Mouse (Mus musculus) kidney, postnatal 0 days (tissue): Measurements from ENCODE around the gene Pla2g10. TPM values are rescaled to one million over a fixed set of nuclear protein-coding genes. Genes with fewer than 3 reads are reported as not detected.
"Not testable (repeated sequence)": the region's sequence is repeated elsewhere in the genome, so short reads cannot be mapped to it uniquely, and the experiment has no call there.

Source experiments
- ATAC-seq: fragments of 200-750 bp; cut with Nextera tagmentation; replicated peaks from 2 replicates; pipeline ENCODE4 v1.8.0; 2017; ENCODE audit warnings: low read depth, moderate number of reproducible peaks, moderate TSS enrichment, moderate library complexity; ENCODE audit not compliant: low FRiP score
- DNase-seq: peaks from one replicate; pipeline ENCODE4 v3.0.0-alpha.2; 2016; ENCODE audit warnings: low spot score
- H3K27ac ChIP-seq: fragments of 300-500 bp; sonication (generic); 2 replicates; pipeline ENCODE4 v1.5.1; 2014; ENCODE audit warnings: mild to moderate bottlenecking
- H3K27me3 ChIP-seq: fragments of 300-500 bp; sonication (generic); 2 replicates; pipeline ENCODE4 v1.6.1; 2014; ENCODE audit warnings: low read length, mixed read lengths; ENCODE audit not compliant: insufficient read depth
- H3K36me3 ChIP-seq: fragments of 300-500 bp; sonication (generic); 2 replicates; pipeline ENCODE4 v1.6.1; 2014; ENCODE audit warnings: low read length, mixed read lengths; ENCODE audit not compliant: insufficient read depth
- H3K4me1 ChIP-seq: fragments of 300-500 bp; sonication (generic); replicated peaks from 2 replicates; pipeline ENCODE4 v1.6.1; 2014; ENCODE audit warnings: antibody characterized with exemption, low read length, mixed read lengths; ENCODE audit not compliant: insufficient read depth
- H3K4me2 ChIP-seq: fragments of 300-500 bp; sonication (generic); 2 replicates; pipeline ENCODE4 v1.6.1; 2014; ENCODE audit warnings: mild to moderate bottlenecking, low read length, moderate library complexity, mixed read lengths
- H3K4me3 ChIP-seq: fragments of 300-500 bp; sonication (generic); replicated peaks from 2 replicates; pipeline ENCODE4 v1.5.1; 2014; ENCODE audit warnings: low read depth, low read length
- H3K9ac ChIP-seq: fragments of 300-500 bp; sonication (generic); 2 replicates; pipeline ENCODE4 v1.6.1; 2014; ENCODE audit warnings: low read depth, low read length
- H3K9me3 ChIP-seq: fragments of 300-500 bp; sonication (generic); replicated peaks from 2 replicates; pipeline ENCODE4 v1.6.1; 2016; ENCODE audit warnings: low read length, inconsistent platforms, mixed read lengths
- CTCF ChIP-seq: IDR thresholded peaks from 2 replicates; pipeline ENCODE4 v1.5.1; 2016; ENCODE audit warnings: antibody characterized with exemption, low read depth, mild to moderate bottlenecking, moderate library complexity
- WGBS: fragments of 180-500 bp; shearing (Covaris S2); extraction: QIAGEN DNeasy Blood & Tissue Kit; methylation state at CpG from one replicate; pipeline ENCODE4 v1.1.7; 2014; 5-methylcytosine and 5-hydroxymethylcytosine counted together
- polyA plus RNA-seq: library from polyadenylated mRNA; unstranded; fragments of >200 nt; fragmentation: Nextera tagmentation; extraction: Ambion mirVana; gene quantifications from 2 replicates; pipeline ENCODE4 v1.2.1, GENCODE M21; 2015

The Pla2g10 gene
- polyA plus RNA-seq: 0.28 TPM in 1 of 2 replicates, not detected in the other

- TF ChIP-seq CTCF: no peak
- H3K4me2 ChIP-seq: peak within 1 kb of the TSS; percentile 46
- H3K4me1 ChIP-seq: peaks cover 4% of the 10 kb centered on the region; the same call in 1 of the 2 replicates
- no peaks in the 10 kb centered on the region for H3K36me3 ChIP-seq
- 9% methylated on average over 26 of the region's 26 CpGs for WGBS
- no peak for ATAC-seq
- DNase-seq: no peak
- 0 out of 2 replicates have a peak within 1 kb of the TSS, but pooled peaks have one; percentile 14 for H3K4me3 ChIP-seq
- H3K27ac ChIP-seq: no peak within 1 kb of the TSS
- no peaks in the 10 kb centered on the region for H3K9me3 ChIP-seq
- no peak within 1 kb of the TSS for H3K9ac ChIP-seq
- no peaks in the 10 kb centered on the region for H3K27me3 ChIP-seq
Observed at GRCm38 (mm10) chr16:13730285-13731255, at the start of gene Pla2g10. Gene Pla2g10 (minus strand): TSS chr16:13730983.

- not testable (repeated sequence) for H3K4me1 ChIP-seq, H3K4me3 ChIP-seq, DNase-seq, H3K36me3 ChIP-seq, H3K9ac ChIP-seq, H3K9me3 ChIP-seq, H3K4me2 ChIP-seq, H3K27ac ChIP-seq, ATAC-seq, H3K27me3 ChIP-seq
- WGBS: 83% methylated on average over 3 of the region's 3 CpGs
Observed at GRCm38 (mm10) chr16:13774651-13775050, 43.9 kb upstream of the Pla2g10 start.

- not testable (repeated sequence) for H3K9ac ChIP-seq, H3K4me2 ChIP-seq, H3K27me3 ChIP-seq, ATAC-seq, H3K4me3 ChIP-seq, H3K36me3 ChIP-seq, H3K27ac ChIP-seq, H3K9me3 ChIP-seq, H3K4me1 ChIP-seq
- DNase-seq: peak; percentile 12
- 53% methylated on average over 2 of the region's 2 CpGs for WGBS
Observed at GRCm38 (mm10) chr16:13774011-13774410, 43.2 kb upstream of the Pla2g10 start.

- WGBS: 66% methylated on average over 5 of the region's 5 CpGs
- H3K9me3 ChIP-seq, H3K4me1 ChIP-seq, H3K4me3 ChIP-seq, H3K27ac ChIP-seq, ATAC-seq, H3K9ac ChIP-seq, DNase-seq, H3K27me3 ChIP-seq, H3K4me2 ChIP-seq, H3K36me3 ChIP-seq: not testable (repeated sequence)
Observed at GRCm38 (mm10) chr16:13772051-13772450, 41.3 kb upstream of the Pla2g10 start.

GRCm38 (mm10) chr16:13771603-13772002 is 40.8 kb upstream of the Pla2g10 start:
- not testable (repeated sequence) for H3K4me3 ChIP-seq, ATAC-seq, DNase-seq, H3K4me2 ChIP-seq, H3K27ac ChIP-seq, H3K9me3 ChIP-seq, H3K9ac ChIP-seq, H3K36me3 ChIP-seq, H3K4me1 ChIP-seq, H3K27me3 ChIP-seq
- WGBS: 38% methylated on average over 4 of the region's 4 CpGs

GRCm38 (mm10) chr16:13766367-13766766 is 35.6 kb upstream of the Pla2g10 start:
- no peak for TF ChIP-seq CTCF
- Histone ChIP-seq H3K9ac (no peak overlapping the region), H3K4me3 (no peak overlapping the region), H3K27me3 (no peaks in the 10 kb centered on the region), H3K4me1 (no peaks in the 10 kb centered on the region), H3K36me3 (no peaks in the 10 kb centered on the region), H3K4me2 (no peak overlapping the region), H3K27ac (no peak overlapping the region), H3K9me3 (peaks cover 3% of the 10 kb centered on the region; the same call in 1 of the 2 replicates)
- ATAC-seq (no peak), DNase-seq (no peak)
